ENCODE assay signal across 25 mouse cellular contexts in genomic region chr1:171904011-171904410, GRCm38 (mm10). TPM values are rescaled to one million over a fixed set of nuclear protein-coding genes. Genes with fewer than 3 reads are reported as not detected.
"Had no signal": no experiment of that assay in that cellular context is flagged by ENCODE, and none has a peak within 500 bp of the region (broad histone marks: within the 10 kb centered on the region; RNA-seq: fewer than 3 reads in every experiment).

No protein-coding gene starts in this region.

- H3K27ac ChIP-seq: lung, embryonic 15.5 days; macrophage; midbrain, embryonic 13.5 days; neural tube, embryonic 13.5 days; neural tube, embryonic 15.5 days had no signal

- H3K4me1 ChIP-seq: lung, embryonic 15.5 days; megakaryocyte, embryonic 14.5 days; midbrain, embryonic 13.5 days; neural tube, embryonic 13.5 days; neural tube, embryonic 15.5 days had no signal

- H3K9ac ChIP-seq: lung, embryonic 15.5 days; midbrain, embryonic 13.5 days; neural tube, embryonic 13.5 days; neural tube, embryonic 15.5 days had no signal

- H3K4me2 ChIP-seq: lung, embryonic 15.5 days; midbrain, embryonic 11.5 days; midbrain, embryonic 13.5 days; neural tube, embryonic 13.5 days; neural tube, embryonic 15.5 days had no signal

- H3K9me3 ChIP-seq: lung, embryonic 15.5 days; midbrain, embryonic 13.5 days; neural tube, embryonic 15.5 days had no signal

- H3K4me3 ChIP-seq: lung, embryonic 15.5 days; megakaryocyte, embryonic 14.5 days; midbrain, embryonic 13.5 days; myocyte; neural tube, embryonic 13.5 days; neural tube, embryonic 15.5 days had no signal

- ATAC-seq: lung, postnatal 0 days; midbrain, embryonic 13.5 days; midbrain, embryonic 16.5 days had no signal

- DNase-seq: lung, adult 2 months; lung, postnatal 14 days; lung, postnatal 36 days; retina, postnatal 1 day; right cerebral cortex, adult 18-20 months; right cerebral cortex, postnatal 25 days; right cerebral cortex, postnatal 4 days; spleen, adult 18-20 months; thymus, adult 18-20 months; thymus, postnatal 14 days; thymus, postnatal 36 days had no signal

- H3K36me3 ChIP-seq: lung, embryonic 15.5 days; midbrain, embryonic 13.5 days; neural tube, embryonic 13.5 days; neural tube, embryonic 15.5 days had no signal

- H3K27me3 ChIP-seq: lung, embryonic 15.5 days; megakaryocyte, embryonic 14.5 days; midbrain, embryonic 13.5 days; neural tube, embryonic 13.5 days; neural tube, embryonic 15.5 days had no signal

RNA-seq across cellular contexts. Expression of gene Gm10521, which starts 8.5 kb away (rescaled TPM):
- polyA plus RNA-seq: liver, embryonic 16.5 days; lung, embryonic 15.5 days; lung, postnatal 0 days; midbrain, embryonic 11.5 days; midbrain, embryonic 13.5 days; midbrain, embryonic 16.5 days; myocyte; neural tube, embryonic 11.5 days; neural tube, embryonic 13.5 days; neural tube, embryonic 15.5 days; stomach, embryonic 14.5 days; stomach, embryonic 16.5 days had no signal

RNA-seq across cellular contexts. Expression of gene Slamf6, which starts 13.3 kb away (rescaled TPM):
- polyA plus RNA-seq: midbrain, embryonic 11.5 days; midbrain, embryonic 13.5 days; midbrain, embryonic 16.5 days; myocyte; stomach, embryonic 14.5 days had no signal
